Mouse (Mus musculus): ENCODE measurements around the gene Gm11060. TPM values are rescaled to one million over a fixed set of nuclear protein-coding genes. Genes with fewer than 3 reads are reported as not detected.
A peak's percentile ranks its signal among the peaks of the same experiment; 100 is the strongest.

The Gm11060 gene
- polyA plus RNA-seq (2012; rRNA removed), result not detected in 2 replicates

DNA sequence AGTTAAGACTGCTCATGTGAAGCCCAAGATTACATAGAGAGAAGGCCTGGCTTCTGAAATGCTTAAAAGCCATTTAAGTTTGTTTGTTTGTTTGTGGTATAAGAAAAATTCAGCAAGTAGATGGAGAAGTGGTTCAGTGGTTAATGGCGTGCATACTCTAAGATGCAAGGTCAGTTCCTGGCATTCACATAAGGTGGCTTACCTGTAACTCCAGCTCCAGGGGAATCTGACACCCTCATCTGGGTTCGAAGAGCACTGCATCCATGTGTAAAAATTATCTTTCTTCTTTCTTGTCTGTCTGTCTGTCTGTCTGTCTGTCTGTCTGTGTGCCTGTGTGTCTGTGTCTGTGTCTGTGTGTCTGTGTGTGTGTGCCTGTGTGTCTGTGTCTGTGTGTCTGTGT lies at the start of gene Gm11060:
TSS of gene Gm11060 (plus strand) at position 301 of the 400 bp plus-strand sequence.
- Histone ChIP-seq H3K4me1 (ENCODE audit: control insufficient read depth, insufficient read depth, low read length) (no peaks in the 10 kb centered on the region; the same call in none of the 2 replicates), H3K27ac (ENCODE audit: control insufficient read depth, insufficient read depth, low read depth, low read length) (peak within 1 kb of the TSS; percentile 45), H3K36me3 (ENCODE audit: control insufficient read depth, insufficient read depth, low read length) (no peaks in the 10 kb centered on the region), H3K27me3 (ENCODE audit: control insufficient read depth, insufficient read depth, low read length) (no peaks in the 10 kb centered on the region), H3K4me3 (ENCODE audit: control insufficient read depth, low read depth, low read length) (no peak within 1 kb of the TSS)
- no peak for TF ChIP-seq POLR2A (IDR thresholded peaks at IDR 0.05; ENCODE audit: control insufficient read depth, low read depth, low read length)
- TF ChIP-seq CTCF (IDR thresholded peaks at IDR 0.05; ENCODE audit: control insufficient read depth, insufficient read depth, insufficient replicate concordance, low read depth, low read length), result no peak

DNA sequence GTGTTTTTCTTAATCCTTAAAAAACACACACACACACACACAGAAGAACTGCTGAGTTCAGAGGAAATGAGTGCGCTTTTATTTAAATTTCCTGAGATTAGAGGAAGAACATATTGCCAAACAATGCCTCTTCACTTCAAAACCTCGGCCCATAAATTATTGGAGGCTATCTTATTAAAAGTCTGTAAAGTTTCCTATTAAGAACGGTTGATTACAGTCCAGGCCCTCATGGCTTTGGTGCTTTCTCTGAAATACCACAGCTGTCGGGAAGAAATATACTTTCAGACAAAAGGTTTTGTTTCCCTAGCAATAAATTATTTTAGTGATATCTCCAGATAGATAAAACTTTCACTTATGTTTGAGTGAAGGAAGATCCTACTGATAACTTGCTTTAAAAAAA lies 48.7 kb upstream of the Gm11060 start:
- TF ChIP-seq CTCF (IDR thresholded peaks at IDR 0.05; ENCODE audit: control insufficient read depth, insufficient read depth, insufficient replicate concordance, low read depth, low read length) (no peak), POLR2A (IDR thresholded peaks at IDR 0.05; ENCODE audit: control insufficient read depth, low read depth, low read length) (no peak)
- H3K4me1 ChIP-seq (ENCODE audit: control insufficient read depth, insufficient read depth, low read length), result no peaks in the 10 kb centered on the region
- H3K36me3 ChIP-seq (ENCODE audit: control insufficient read depth, insufficient read depth, low read length), result no peaks in the 10 kb centered on the region
- no peak overlapping the region for H3K27ac ChIP-seq (ENCODE audit: control insufficient read depth, insufficient read depth, low read depth, low read length)
- H3K27me3 ChIP-seq (ENCODE audit: control insufficient read depth, insufficient read depth, low read length), result no peaks in the 10 kb centered on the region
- no peak overlapping the region for H3K4me3 ChIP-seq (ENCODE audit: control insufficient read depth, low read depth, low read length)

GRCm38 (mm10) chr2:105048301-105048700 lies 43.5 kb upstream of the Gm11060 start:
- H3K36me3 ChIP-seq (ENCODE audit: control insufficient read depth, insufficient read depth, low read length), result no peaks in the 10 kb centered on the region
- no peaks in the 10 kb centered on the region for H3K27me3 ChIP-seq (ENCODE audit: control insufficient read depth, insufficient read depth, low read length)
- H3K27ac ChIP-seq (ENCODE audit: control insufficient read depth, insufficient read depth, low read depth, low read length), result no peak overlapping the region
- TF ChIP-seq CTCF (IDR thresholded peaks at IDR 0.05; ENCODE audit: control insufficient read depth, insufficient read depth, insufficient replicate concordance, low read depth, low read length) (no peak), POLR2A (IDR thresholded peaks at IDR 0.05; ENCODE audit: control insufficient read depth, low read depth, low read length) (no peak)
- H3K4me3 ChIP-seq (ENCODE audit: control insufficient read depth, low read depth, low read length), result no peak overlapping the region
- H3K4me1 ChIP-seq (ENCODE audit: control insufficient read depth, insufficient read depth, low read length), result no peaks in the 10 kb centered on the region

GRCm38 (mm10) chr2:105055529-105055928 lies 36.3 kb upstream of the Gm11060 start:
- Histone ChIP-seq H3K4me3 (ENCODE audit: control insufficient read depth, low read depth, low read length) (no peak overlapping the region), H3K27ac (ENCODE audit: control insufficient read depth, insufficient read depth, low read depth, low read length) (no peak overlapping the region), H3K27me3 (ENCODE audit: control insufficient read depth, insufficient read depth, low read length) (no peaks in the 10 kb centered on the region), H3K36me3 (ENCODE audit: control insufficient read depth, insufficient read depth, low read length) (no peaks in the 10 kb centered on the region), H3K4me1 (ENCODE audit: control insufficient read depth, insufficient read depth, low read length) (no peaks in the 10 kb centered on the region)
- TF ChIP-seq CTCF (IDR thresholded peaks at IDR 0.05; ENCODE audit: control insufficient read depth, insufficient read depth, insufficient replicate concordance, low read depth, low read length) (no peak), POLR2A (IDR thresholded peaks at IDR 0.05; ENCODE audit: control insufficient read depth, low read depth, low read length) (no peak)

DNA sequence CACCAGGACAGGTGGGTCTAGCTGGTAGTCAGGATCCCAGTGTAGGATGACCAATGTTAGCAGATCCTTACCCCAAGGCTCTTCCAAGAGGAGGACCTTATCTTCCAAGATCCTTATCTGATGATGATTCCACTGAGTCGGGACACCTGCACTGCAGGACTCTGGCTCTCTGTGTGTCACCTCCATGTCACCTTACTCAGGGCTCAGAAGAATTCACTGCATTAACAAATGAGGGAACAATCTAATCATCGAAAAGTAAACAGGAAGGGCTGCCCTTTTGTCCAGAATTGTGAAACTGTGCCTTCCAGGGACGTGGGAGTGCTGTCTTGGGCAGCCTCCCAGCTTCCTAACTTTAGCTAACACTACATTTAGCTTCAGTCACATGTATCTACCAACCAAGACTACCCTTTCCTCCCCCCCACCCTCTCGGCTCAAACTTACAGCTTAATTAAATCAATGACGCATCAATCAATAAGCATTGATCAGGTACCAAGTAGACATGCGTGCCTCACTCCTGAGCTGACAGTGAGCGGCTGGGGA lies 33.2 kb upstream of the Gm11060 start:
- Histone ChIP-seq H3K36me3 (ENCODE audit: control insufficient read depth, insufficient read depth, low read length) (no peaks in the 10 kb centered on the region), H3K4me1 (ENCODE audit: control insufficient read depth, insufficient read depth, low read length) (no peaks in the 10 kb centered on the region), H3K27ac (ENCODE audit: control insufficient read depth, insufficient read depth, low read depth, low read length) (no peak overlapping the region), H3K27me3 (ENCODE audit: control insufficient read depth, insufficient read depth, low read length) (no peaks in the 10 kb centered on the region), H3K4me3 (ENCODE audit: control insufficient read depth, low read depth, low read length) (no peak overlapping the region)
- TF ChIP-seq POLR2A (IDR thresholded peaks at IDR 0.05; ENCODE audit: control insufficient read depth, low read depth, low read length) (no peak), CTCF (IDR thresholded peaks at IDR 0.05; ENCODE audit: control insufficient read depth, insufficient read depth, insufficient replicate concordance, low read depth, low read length) (no peak)

DNA sequence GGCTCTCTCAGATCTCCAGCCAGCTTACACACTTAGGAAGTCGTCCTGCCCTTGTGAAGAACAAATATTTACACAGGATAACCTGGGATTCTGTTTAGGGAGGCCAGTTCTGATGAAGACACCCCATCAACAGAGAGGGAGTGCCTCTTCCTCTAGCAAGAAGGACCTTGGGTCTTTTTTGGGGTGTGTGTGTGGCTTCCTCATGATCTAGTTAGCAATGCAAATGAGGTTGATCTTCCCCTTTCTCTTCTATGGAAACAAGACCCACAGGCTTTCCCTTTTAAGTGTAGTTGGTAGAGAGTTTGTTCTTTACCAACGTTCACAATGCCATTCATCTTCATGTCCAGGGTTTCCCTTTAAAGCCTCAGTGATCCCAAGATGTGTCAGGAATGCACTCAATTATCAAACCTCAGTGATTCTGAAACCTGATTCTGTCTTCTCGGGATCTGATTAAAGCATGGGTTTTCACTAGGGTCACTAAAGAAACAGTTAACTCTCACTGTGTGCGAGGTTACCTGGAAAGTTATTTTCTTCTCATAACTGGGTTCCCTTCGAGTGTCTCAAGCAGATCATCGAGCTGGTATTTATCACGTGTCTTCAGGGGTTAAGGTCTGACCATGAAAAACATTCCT lies 29.0 kb upstream of the Gm11060 start:
- no peak overlapping the region for H3K4me3 ChIP-seq (ENCODE audit: control insufficient read depth, low read depth, low read length)
- H3K4me1 ChIP-seq (ENCODE audit: control insufficient read depth, insufficient read depth, low read length), result no peaks in the 10 kb centered on the region
- no peaks in the 10 kb centered on the region for H3K27me3 ChIP-seq (ENCODE audit: control insufficient read depth, insufficient read depth, low read length)
- TF ChIP-seq CTCF (IDR thresholded peaks at IDR 0.05; ENCODE audit: control insufficient read depth, insufficient read depth, insufficient replicate concordance, low read depth, low read length), result no peak
- no peak for TF ChIP-seq POLR2A (IDR thresholded peaks at IDR 0.05; ENCODE audit: control insufficient read depth, low read depth, low read length)
- H3K36me3 ChIP-seq (ENCODE audit: control insufficient read depth, insufficient read depth, low read length), result no peaks in the 10 kb centered on the region
- H3K27ac ChIP-seq (ENCODE audit: control insufficient read depth, insufficient read depth, low read depth, low read length), result no peak overlapping the region

DNA sequence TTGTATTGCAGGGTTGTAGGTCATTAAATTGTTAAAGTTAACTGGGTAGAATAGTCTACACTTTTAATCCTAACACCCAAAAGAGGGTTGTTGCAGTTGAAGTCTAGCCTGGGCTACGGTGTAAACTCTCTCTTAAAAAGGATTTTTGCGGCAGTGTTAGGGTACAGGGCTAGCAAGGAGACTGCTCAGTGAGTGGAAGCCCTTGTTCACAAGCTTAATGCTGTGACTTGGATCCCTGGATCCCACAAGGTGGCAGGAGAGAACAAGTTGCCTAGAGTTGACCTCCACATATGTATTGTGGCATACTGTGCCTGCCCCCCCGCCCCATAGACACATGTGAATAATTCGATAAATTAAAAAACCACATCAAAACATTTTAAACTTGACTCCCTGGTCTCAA lies 19.3 kb upstream of the Gm11060 start:
- no peak for TF ChIP-seq POLR2A (IDR thresholded peaks at IDR 0.05; ENCODE audit: control insufficient read depth, low read depth, low read length)
- no peak for TF ChIP-seq CTCF (IDR thresholded peaks at IDR 0.05; ENCODE audit: control insufficient read depth, insufficient read depth, insufficient replicate concordance, low read depth, low read length)

More for the DNA sequence above, 19.3 kb upstream of the Gm11060 start:
- Histone ChIP-seq H3K27ac (ENCODE audit: control insufficient read depth, insufficient read depth, low read depth, low read length) (no peak overlapping the region), H3K27me3 (ENCODE audit: control insufficient read depth, insufficient read depth, low read length) (no peaks in the 10 kb centered on the region), H3K36me3 (ENCODE audit: control insufficient read depth, insufficient read depth, low read length) (no peaks in the 10 kb centered on the region), H3K4me1 (ENCODE audit: control insufficient read depth, insufficient read depth, low read length) (no peaks in the 10 kb centered on the region), H3K4me3 (ENCODE audit: control insufficient read depth, low read depth, low read length) (no peak overlapping the region)
